Mouse (Mus musculus) thymus, adult 18-20 months (tissue): ENCODE results near the gene Slco2a1.
"Not testable (repeated sequence)": the region's sequence is repeated elsewhere in the genome, so short reads cannot be mapped to it uniquely, and the experiment has no call there.

ENCODE experiments used
- DNase-seq, 2 experiments: peaks; one replicate each; pipeline ENCODE4 v3.0.0; 2022; ENCODE audit warnings: mixed read lengths in 2 of 2

The Slco2a1 gene

GRCm38 (mm10) chr9:103090116-103090875 lies 101.8 kb downstream of the Slco2a1 start:
- DNase-seq = no peak

DNA sequence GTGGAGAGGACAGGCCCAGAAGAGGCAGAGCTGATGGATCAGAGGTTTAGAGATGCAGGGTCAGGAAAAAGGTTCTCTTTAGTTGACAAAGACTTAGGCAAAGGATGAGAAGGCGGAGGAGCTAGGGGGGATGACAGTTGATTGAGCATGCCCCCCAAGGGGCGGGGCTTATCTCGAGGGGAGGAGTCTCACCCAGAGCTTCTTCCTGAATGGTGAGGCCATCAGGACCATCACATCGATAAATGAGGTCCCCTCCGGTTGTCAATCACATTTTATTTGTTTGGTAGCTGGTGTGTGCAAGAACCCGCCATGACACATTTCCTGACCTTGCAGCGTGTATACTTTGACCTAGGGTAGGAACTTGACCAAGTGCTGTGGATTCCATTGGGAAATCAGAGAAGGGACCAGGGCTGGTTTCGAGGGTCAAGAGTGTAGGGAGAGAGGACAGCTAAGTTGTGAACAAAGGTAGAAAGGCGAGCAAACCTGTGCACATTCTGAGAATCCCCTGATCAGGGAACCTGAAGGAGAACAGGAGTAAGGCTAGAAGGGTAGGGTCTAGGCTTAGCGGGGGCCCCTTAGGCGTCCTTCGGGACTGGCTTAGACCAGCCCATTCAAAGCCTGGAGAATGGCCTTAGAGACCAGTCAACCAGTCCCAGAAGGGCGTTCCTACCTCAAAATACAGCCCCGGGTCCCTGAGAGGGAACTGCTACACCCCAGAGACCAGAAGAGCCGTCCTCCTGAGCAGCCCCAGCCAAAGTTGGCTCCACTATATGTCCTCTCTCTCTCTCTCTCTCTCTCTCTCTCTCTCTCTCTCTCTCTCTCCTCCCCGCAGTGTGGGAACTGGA lies 102.7 kb downstream of the Slco2a1 start:
- no peak for DNase-seq

DNA sequence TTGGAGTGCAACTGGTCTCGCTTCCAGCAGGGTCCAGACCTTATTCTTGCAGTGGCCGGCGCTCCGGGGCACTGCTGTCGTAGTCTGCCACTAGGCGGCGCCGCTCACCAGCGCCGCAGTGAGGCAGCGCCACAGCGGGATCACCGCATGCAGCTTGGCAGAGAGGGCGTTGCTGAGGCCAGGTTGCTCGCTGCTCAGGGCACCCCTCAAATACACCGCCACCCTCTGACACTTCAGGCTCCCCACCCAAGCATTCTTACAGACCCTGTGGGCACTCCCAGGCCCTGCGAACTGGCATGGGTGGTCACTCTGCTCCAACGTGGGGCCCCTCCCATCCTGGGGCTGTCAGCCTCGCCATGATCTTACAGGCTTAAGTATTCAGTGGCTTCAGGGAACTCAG lies 103.7 kb downstream of the Slco2a1 start:
- DNase-seq = peak in 1 of 2 experiments; percentile 27

DNA sequence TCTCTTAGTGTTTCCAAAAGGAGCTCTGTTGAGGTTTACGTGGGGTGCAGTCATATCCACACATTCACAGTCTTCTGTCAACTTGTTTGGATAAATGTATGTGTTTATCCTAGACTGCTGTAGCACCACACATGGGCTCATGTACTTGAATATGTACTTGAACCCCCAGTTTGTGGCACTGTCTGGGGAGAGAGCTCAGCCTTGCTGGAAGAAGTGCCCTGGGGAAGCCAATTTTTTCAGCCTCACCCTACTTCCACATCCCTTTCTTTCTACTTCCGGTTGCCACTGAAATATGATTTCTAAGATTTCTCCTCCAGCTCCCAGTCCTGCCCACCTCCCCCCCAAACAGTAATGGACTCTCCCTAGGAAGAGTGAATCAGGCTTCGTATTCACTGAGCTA lies 105.2 kb downstream of the Slco2a1 start:
- no peak for DNase-seq

- not testable (repeated sequence) for DNase-seq
Measured at GRCm38 (mm10) chr9:103108341-103108798, 119.9 kb downstream of the Slco2a1 start.

DNA sequence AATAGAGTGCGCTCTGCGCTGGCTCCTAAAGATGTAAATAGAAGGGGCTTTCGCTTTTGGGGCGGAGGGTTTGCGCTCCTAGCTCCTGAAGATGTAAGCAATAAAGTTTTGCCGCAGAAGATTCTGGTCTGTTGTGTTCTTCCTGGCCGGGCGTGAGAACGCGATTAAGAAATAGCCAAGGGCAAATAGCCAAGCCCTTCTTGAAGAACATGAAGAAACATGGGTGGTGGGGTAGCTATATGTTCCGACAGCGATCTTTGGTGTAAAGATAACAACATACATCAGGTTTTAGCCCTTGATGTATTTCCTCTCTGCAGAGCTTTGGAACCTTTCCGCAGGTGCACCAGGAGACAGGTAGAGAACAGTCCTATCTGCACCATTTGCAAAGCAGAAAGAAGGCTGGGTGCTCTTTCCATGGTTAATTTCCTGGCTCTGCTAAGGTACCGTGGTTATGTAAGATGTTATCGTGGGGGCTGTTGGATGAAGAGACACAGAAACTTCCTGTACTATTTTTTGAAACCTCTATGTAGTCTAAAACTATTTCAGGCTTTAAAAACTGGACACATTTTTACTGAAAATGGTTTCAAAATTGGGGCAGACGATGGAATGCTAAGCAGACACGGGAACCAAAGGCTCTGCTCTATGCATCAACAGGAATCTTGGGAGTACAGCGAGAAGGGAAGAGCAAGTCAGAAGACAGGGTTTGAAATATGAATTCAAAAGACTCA lies 120.6 kb downstream of the Slco2a1 start:
- no peak for DNase-seq

GRCm38 (mm10) chr9:103109911-103110310 lies 121.4 kb downstream of the Slco2a1 start:
- no peak for DNase-seq

- DNase-seq = no peak
Measured at GRCm38 (mm10) chr9:103110727-103111501, 122.4 kb downstream of the Slco2a1 start.

GRCm38 (mm10) chr9:103111621-103112470 lies 123.3 kb downstream of the Slco2a1 start, which contains the start of gene Rab6b:
TSS of gene Rab6b (plus strand) at chr9:103111787.
- peak in 1 of 2 experiments; percentile 9 for DNase-seq

- DNase-seq = no peak
Measured at GRCm38 (mm10) chr9:103112471-103113271, 124.2 kb downstream of the Slco2a1 start.

- no peak for DNase-seq
Measured at GRCm38 (mm10) chr9:103113351-103113750, 124.8 kb downstream of the Slco2a1 start.

GRCm38 (mm10) chr9:103114326-103114725 lies 125.8 kb downstream of the Slco2a1 start:
- DNase-seq = no peak

DNA sequence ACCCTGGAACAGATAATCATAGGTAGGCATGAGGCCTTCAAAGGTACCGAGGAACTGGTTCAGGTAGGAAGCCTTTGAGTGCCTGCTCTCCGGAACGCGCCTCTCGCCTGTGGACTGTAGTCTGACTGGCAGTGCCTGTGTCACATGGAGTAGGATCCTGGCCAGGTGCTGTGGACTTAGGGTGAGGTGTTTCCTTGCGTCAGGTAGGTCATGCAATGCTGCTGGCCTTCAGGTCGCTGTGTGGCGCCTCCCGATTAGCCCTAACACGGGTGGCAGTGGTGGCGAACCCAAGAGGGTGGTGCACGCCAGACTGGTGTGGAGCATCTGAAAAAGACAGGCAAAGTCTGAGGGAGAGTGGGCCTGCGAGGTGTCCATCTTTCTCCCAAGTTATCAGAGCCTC lies 126.4 kb downstream of the Slco2a1 start:
- DNase-seq = no peak

GRCm38 (mm10) chr9:103116941-103117340 lies 128.4 kb downstream of the Slco2a1 start:
- no peak for DNase-seq

DNA sequence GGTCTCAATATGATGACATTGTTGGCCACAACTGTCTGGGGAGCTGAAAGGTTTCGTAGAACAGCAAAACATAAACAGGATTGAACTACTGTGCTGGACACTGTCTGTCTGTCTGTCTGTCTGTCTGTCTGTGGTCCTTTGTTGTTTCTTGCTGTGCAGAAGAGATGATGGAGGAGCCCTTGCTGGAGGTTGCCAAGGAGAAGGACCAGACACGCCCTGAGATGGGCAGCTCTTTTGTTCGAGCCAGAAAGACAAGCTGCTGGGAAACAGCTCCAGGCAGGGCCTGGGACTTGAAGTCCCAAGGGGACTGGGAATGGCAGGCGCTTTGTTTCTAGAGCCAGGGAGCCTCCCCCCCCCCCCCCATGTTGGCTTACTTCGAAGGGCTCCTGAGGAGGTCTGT lies 129.0 kb downstream of the Slco2a1 start:
- DNase-seq = no peak

GRCm38 (mm10) chr9:103117951-103118350 lies 129.4 kb downstream of the Slco2a1 start:
- DNase-seq = no peak

DNA sequence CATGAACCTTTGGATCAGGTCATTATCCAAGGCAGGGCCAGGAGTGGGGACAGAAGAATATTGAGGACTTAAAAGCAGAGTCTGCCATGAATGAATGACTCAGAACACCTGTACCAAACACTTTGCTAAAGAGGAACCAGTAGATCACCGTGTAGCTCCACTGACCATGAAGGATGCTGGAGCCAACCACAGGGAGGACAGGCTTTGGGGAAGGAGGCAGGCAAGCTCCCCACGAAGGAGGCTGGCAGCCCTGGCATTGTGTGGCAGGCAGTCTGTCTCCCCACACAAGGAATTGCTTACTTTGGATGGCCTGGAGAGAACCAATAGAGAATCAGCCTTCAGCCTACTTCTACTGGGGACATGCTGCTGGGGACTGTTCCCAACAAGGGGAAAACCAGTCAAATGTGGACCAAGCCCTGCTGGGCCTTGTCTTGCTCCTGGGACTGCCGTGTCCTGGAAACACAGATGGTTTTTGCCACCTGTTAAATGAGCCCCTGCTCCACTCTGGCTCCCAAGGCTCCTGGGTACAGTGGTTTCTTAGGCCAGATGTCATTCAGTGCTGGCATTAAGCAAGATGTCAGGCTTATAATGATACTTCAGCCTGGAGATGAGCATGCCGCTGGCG lies 130.3 kb downstream of the Slco2a1 start:
- DNase-seq = no peak

GRCm38 (mm10) chr9:103119781-103120180 lies 131.3 kb downstream of the Slco2a1 start:
- DNase-seq = no peak

DNA sequence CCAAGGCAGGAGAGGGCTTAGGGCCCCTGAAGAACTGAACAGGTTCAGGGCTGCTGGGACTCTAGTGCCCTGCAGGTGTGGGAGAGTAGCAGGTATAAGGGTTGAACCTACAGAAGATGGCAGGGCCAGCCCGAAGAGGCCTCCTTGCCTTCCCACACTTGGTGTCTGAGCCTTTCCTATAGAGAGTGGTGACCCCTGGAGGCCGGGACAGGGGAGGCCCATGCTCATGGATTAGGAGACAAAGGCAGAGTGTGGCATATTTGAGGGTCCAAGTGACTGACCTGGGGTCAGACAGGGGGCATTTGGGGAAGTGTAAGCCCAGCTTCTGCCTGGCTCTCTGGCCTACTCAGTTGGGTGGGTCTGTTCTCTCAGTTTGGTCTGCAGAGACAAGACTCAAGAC lies 131.7 kb downstream of the Slco2a1 start:
- no peak for DNase-seq

GRCm38 (mm10) chr9:103121546-103121945 lies 133.0 kb downstream of the Slco2a1 start:
- DNase-seq = no peak
